Mouse (Mus musculus) gastrocnemius, postnatal 25 days (tissue): ENCODE results near the gene Nme8. TPM values are rescaled to one million over a fixed set of nuclear protein-coding genes. Genes with fewer than 3 reads are reported as not detected.

Source experiments
- DNase-seq: peaks from one replicate; pipeline ENCODE4 v3.0.0; 2022
- long read RNA-seq, 2 experiments: library from polyadenylated mRNA; stranded (forward); transcript quantifications; one replicate each; pipeline ENCODE4 v2.0.0; 2021
- total RNA-seq, 2 experiments: library from RNA; stranded (reverse); gene quantifications; 1 replicate in 1 of 2; 2 replicates in 1 of 2; pipeline ENCODE4 v1.2.3; 2021

The Nme8 gene
- not detected for total RNA-seq
- long read RNA-seq, experiment 1: 0 reads
- long read RNA-seq, experiment 2: 0 reads

DNA sequence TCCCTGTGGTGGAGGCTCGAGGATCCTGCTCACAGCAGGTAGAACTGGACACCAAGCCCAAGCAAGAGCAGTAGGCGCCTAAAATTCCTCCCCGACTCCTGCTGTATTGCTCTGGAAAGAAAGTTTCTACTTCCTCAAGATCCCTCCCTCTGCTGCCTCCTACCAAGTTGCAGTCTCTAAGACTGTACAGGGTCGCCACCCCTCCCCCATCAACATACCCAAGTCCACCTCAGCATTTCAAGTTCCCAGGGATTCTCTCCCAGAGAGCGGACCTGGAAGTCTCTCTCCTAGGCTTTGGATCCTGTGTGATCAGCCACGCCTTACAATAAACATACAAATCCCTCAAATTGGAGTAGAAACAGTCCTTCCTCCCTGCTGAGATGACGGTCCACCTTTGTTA, at the start of gene Nme8:
TSS of gene Nme8 (minus strand) at position 5 of the 400 bp plus-strand sequence.
- no peak for DNase-seq

DNA sequence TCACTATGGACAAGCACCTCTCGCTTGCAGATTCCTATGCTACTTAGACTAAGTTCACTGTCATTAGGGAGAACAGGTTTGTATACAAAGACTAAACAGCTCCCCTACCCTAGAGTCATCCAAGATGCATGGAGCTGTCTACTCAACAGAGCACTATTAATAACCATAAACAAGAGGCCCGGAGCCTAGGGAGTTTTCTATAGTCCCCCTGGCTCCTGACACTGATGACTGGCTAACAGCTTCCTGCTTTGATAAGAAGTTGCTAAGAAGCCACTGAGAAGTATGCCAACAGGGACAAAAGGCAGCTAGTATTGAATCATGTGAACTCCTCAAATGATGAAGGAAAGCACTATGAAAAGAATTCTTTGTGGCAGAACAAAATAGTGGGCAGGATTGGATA, 48.1 kb upstream of the Nme8 start:
- DNase-seq: no peak

DNA sequence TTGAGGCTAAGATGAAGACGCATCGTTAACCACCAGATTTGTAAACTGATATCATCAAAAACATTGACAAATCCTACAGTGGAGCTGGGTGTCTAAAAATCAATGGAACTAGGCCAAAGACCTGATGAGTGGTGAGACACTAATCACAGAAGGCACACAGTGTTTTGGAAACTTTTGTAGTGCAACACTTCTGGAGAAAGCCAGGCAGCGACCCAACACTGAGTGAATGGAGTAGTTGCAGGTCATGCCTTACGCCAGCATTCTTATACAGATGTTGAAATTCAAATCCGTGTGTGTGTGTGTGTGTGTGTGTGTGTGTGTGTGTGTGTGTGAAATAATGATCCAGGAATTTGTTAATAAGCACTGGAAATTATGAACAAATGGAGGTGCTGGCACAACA, 46.9 kb upstream of the Nme8 start:
- no peak for DNase-seq

DNA sequence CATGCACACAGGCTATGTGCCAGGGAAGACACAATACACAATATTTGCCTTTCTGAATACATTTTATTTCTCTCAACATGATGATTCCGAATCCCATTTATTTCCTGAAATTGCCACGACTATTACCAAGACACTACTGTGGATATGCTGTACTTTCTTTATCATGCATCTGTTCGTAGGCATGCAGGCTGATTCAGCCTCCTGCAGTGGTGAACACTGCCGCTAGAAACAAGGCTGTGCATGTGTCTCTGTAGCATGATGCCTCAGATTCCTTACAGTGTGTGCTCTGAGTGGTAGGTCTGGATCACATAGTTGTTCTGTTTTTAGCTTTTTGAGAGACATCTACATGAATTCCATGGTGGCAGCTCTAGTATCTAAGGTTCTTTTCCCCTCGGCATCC, 37.0 kb upstream of the Nme8 start:
- DNase-seq: no peak

DNA sequence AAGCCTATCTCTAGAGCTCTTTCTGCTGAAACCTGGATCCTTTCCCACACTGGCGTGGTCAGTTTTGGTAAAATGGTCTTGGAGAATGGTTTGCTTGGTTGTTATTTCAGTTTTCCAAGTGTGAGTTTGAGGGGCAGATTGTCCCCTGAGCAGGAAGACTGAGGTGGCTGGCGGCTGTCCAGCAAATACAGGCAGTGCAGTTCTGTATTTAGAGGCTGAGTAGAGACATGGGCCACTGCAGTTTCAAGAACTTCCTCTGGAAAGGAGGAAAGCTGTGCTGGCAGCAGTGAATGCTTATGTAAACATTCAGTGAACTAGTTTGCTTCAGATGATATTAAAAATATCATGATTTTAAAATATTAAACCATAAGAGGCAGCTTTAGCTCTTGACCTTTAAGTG, 33.2 kb upstream of the Nme8 start:
- no peak for DNase-seq

DNA sequence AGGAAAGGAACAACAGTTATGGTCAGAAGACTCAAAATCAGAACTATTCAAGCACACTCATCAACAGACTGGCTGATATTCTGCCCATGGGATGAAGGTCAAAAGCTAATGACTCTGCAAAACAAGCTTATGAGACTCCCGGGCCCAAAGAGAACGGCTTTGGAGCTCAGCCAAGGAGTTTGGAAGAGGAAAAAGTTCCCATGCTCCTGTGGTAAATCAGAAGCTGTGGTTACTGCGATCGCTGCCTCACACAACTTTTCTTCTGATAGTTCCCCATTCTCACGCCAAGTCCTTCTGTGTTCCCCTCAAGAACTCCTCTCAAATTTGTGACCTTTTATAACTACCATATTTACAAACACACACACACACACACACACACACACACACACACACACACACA, 21.4 kb upstream of the Nme8 start:
- DNase-seq: no peak

DNA sequence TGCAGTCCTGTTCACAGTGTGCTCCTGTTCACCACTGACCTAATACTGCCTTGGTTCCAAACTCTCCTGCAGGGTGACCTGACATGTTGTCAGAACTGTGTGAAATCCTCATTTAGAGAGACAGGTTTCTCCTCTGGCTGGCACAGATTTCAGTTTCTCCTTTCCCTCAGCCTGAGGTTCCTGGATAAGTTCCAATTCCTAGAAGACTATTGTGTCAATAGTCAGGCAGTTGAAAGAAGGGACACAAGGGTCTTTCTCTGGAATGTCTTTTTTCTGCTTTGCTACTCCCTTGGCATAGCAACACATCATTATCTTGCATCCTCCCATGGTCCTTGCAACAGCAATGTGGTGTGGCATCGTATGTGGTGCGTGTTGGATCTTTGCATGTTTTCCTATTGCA, 19.6 kb upstream of the Nme8 start:
- no peak for DNase-seq

DNA sequence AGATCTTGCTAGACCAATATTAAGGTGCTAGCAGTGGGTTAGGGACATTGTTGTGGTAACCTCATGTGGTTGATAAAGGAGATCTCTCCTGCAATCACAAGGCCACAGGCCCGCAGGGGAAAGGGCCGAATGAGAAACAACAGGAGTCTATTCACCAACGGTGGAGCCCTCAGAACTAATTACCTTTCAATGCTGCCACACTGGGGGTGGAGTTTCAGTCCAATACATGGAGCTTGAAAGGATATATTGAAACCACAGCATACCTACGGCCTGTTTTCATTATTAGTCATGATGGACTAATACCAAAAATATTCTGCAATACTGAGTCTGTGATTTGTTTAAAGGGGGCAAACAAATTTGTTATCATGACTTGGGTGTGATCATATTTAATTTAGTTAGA, 6.2 kb upstream of the Nme8 start:
- no peak for DNase-seq

DNA sequence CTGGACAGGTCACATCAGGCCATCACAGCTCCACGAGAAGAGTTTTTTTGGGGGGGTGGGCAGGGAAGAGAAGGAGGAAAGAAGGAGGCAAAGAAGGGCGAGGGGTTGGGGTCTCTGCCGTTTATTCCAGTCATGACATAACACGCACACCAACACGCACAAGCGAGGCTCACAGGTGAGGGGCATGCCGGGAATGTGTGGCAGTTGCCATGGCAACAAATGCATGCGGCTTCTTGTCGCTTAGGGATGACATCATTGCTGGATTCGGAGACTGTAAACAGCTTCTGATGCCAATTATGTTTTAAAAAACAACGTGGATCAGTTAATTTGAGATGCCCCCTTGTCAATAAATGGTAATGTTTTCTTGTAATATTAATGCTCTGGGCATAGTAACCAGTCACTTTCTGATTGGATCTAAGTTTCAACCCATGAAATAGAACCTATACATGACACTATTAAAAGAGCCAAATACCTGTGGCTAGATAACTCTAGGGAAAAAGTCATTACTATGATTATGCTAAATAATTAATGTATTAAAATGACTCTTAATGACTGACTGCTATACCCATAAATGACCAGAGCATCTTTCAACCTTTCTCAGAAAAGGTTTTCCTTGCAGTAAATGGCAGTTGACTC, 4.0 kb upstream of the Nme8 start:
- DNase-seq: no peak

DNA sequence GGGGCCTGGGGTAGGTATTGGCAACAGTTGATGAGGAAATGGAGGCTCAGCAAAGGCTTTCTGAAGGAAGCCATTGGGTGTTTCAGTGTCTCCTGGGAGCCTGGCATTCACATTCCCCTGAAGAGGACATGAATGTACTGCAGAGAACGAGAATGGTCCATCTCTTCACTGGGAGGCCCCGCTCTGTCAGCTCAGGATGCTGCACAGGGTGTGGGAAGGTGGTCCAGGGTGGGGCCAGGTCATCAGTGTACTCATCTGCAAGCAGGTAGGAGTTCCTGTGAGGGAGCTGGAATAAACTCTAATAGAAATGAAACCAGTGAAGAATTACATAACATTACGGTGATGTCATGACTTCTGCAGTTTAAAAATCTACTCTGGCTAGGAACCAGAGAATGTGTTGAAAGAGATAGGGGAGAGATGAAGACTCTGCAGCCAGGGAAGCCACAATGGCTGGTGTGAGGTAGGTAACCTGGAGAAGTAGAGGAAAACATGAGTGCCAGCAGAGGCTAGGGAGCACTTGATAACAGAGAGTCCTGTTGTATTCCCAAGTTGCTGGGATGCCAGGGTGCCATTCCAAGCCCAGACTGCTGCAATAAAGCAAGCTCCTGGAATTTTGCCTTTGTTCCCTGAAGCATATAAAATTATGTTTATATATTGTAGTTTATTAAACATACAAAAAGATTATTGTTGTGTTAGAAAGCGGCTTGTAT, 3.3 kb upstream of the Nme8 start:
- DNase-seq: no peak

DNA sequence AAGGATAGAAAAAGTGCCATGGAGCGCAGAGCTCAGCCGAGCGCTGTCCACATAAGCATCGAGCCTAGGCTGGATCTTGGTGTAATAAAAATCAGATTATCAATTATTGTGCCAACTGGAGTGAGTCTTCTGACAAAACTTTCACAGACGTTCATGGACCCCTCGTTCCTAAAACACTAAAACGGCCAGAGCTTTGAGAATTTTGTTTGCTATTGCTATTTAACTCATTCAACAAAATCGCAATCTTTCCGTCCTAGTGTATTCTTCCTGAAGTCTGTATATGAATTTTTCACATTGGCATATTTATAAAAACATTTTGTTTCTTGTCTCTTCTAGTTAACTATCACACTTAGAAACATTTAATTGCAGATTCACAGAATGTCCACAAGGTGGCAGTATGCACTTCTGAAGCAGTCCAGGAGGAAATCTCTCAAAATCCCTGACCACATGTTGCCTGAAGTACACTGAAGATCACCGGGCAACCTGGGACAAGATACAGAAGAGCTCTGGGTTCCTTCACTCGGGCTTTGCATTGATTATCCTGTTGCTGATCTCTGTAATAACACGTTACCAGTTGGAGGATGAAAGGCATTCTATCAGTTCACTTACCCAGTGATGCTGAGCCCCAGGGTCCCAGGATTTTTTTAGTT, 1.1 kb upstream of the Nme8 start:
- DNase-seq: no peak

DNA sequence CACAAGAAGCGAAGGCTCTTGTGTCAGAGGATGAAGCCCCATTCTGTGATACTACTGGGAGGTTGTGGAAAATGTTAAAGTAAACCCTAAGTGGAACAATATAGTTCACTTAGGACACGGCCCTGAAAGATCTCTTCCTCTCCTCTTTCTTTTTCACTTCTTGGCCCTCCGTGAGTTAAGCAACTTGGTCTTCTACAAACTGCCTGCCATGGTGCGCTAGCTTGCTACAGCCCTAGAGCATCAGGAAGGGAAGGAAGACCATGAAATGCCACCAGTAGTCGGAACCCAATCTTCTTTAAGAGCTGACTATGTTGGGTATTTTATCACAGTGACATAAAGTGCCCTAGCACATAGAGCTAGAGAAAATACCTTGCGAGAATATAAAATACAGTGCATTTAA, 7.2 kb downstream of the Nme8 start:
- DNase-seq: no peak

DNA sequence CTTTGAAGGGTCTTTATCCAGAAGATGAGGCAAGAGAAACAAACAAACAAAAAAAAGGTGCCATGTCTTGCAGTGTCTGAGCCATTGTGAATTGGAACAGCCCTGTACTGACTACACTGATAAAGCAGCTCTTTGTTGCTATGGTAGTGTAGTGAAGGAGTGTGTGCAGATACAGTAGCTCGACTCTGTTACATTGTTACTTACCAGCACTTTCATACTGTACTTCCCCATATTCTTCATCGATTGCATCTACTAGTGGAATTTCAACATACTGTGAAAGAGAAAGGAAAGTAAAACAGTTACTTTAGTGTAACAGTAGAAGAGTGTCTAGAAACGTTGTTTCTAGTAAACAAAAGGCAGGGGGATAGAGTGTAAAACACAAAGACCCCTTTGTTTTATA, 7.6 kb downstream of the Nme8 start:
- DNase-seq: no peak

DNA sequence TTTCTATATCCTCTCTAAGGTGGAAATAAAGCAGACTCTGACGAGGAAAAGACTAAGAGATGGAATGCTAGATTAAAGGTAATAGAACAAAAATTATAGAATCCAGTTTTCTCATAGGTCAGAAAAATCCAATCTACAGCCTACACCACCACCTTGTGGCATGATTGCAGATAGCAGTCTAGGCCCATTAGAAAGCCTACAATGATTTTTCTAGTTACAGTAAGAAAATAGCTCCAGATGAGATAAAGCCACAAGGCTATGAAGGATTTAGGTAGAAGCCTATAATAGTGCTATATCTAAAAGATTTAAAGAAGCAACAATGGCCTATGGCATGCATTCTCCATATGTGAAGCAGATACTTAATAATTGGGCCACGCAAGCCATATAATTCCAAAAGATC, 13.6 kb downstream of the Nme8 start:
- DNase-seq: no peak

DNA sequence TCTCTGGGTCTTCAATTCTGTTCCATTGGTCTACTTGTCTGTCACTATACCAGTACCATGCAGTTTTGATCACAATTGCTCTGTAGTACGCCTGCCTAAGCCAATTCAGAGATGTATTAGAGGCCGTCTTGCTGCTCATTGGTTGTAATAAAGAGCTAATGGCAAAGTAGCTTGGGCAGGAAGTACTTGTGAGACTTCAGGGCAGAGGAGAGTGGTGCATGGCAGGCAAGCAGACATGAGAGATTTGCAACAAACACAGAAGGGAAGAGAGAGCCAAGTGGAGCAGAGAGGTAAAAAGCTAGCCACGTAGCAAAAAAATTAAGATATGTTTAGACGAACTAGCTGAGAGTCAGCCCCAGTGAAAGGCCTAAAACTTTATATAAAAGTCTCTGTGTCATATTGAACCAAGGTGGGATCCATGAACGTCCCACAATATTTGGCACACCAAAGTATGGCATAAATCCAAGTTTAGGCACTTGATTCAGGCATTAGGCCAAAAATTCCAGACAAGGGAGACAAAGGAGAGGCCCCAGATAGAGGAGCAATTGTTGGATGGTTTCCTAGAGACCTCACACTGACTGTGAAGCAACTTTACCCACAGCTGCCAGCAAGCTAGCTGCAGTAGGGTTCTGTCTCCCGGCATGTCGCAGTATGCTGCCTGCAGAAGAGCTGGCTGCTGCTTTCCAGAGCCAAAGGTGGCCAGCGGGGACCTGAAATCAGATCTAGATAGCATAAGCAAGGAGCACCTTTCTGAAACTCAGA, 14.5 kb downstream of the Nme8 start:
- DNase-seq: no peak

DNA sequence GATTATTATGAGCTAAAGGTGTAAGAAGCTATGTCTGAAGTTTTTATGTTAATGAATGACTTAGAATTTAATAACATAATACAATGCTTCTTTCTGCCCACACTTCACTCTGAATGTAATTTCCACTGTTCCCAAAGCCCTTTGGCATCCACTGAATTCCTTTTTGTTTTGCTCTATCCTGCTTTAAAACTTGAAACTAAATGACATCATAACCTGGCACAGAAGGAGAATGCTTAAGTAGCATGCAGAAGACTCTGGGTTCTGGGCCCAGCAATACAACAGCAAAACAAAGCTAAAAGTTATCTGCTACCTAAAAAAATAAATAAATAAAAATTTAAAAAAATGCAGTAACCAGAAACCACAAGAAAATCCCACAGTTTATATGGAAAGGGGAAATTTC, 23.0 kb downstream of the Nme8 start:
- no peak for DNase-seq

DNA sequence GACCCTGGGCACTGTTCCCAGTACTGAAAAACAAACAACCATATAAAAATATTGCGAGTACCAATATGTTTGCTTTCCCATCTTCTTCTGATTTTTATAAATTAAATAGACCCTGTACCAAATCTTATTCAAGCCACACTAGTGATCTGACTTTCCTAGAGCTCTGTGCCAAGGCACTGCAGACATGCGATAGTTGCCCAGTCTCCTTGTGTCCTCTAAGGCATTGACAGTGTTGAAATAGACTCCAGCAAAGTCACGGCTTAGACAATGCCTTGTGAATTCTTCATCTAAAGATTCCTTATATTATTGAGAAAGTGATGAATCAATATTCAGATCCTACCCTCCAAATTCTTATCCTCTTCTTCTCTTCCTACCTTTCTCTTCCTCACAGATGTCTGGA, 23.6 kb downstream of the Nme8 start:
- DNase-seq: no peak

DNA sequence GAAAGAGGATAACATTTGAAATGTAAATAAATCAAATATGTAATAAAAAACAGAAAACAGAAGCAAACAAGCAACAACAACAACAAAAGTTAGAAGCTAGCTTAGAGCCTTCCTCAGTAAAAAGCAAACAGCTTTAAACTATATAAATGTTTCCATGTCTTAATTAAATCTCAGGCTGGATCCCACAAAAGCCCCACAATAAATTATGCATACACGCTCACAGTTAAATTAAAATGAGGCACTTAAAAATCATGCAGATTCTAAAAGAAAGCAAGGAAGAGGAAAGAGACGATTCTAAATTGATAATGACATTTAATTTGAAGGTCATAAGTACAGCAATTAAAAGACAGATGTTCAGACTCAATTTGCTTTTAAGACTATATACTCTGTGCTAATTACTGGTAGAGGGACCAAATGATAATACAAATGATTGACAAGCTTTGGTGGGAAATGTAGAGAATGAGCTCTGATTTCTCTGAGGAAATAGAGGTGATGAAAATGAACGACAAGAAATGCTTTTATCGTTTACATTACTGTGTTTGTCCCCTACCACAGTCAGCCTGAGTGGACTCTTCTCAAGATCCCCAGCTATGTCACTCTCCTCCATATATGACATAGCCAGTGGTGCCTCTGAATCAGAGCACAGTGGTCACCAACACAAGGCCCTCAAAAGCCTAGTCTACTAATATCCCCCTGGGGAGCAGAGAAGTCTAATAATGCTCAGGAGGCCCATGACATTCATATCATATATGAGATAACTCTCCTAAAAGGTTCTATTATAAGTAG, 29.0 kb downstream of the Nme8 start:
- DNase-seq: no peak

DNA sequence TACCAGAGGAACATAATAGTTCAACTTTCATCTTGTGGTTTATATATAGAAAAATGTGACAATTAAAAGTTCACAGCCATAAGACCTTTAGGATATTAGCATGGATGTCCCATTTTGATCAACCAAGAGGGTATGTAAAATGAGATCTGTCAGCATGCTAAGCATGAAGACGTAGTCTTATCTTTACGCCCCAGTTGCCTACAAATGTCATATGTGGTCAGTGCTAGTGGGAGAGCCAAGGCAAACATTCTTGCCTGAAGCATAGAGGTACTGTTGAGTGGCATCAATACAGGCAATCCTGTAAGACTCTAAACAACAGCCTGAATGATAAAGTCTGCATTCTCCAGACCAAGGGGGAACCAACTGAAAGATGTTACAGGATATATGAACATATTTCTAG, 45.2 kb downstream of the Nme8 start:
- DNase-seq: no peak

DNA sequence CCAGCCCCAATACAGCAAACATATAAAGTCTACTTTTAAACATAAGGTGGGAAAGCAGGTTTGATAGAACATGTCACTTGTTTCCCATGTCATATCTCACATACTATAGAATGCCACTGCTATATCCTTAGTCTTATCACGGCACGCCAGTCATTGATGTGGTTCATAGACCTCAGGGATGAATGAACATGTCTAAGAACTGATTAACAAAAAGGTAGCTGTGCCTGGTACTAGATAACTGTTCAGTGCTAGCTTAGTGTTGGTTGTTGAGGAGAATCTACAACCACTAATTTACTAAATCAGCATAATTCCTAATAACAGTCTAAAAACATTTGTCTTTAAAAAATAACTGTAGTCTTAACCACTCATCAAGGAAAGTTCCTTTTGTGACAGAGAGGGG, 47.8 kb downstream of the Nme8 start:
- DNase-seq: no peak

DNA sequence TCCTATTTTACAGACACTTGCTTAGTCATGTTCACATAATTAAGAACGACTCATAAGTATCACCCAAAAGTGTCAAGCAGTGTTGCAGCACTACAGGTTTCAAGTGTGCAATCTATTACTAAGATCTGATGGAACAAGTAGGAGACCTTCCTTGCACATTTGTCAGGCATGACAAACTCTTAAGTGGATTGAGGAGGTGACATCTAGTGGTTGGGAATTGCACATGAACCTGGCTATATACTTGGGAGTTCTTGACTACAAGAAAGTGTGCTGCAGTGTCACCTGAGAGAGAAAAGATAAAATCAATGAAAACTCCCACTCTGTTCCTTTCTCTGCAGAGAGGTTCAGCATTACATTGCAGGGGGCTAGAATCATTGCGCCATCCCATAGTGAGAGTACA, 53.4 kb downstream of the Nme8 start:
- no peak for DNase-seq

DNA sequence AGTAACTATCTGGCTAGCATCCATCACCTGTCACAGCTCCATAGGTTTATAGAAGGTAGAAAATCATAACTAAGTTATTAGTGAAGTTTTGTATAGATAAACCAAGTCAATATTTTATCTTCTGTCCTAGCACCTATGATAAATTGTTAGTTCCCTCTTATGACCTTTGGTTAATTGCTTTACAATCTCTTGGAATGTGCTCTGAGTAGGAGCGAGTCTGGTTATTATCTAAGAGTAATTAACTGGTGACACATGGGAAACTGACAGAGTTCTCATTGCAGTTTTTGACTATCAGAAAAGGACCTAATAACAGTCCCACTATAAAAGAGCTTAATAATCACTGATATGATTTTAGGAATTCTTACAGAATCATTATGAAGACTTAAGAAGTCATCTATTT, 54.1 kb downstream of the Nme8 start:
- DNase-seq: no peak
